Mouse (Mus musculus) cerebellum, postnatal 10 days (tissue): Measurements from ENCODE around the gene Zranb3.
"Not testable (repeated sequence)": the region's sequence is repeated elsewhere in the genome, so short reads cannot be mapped to it uniquely, and the experiment has no call there.

Source experiments
- DNase-seq, 2 experiments: peaks; one replicate each; pipeline ENCODE4 v3.0.0; 2021; ENCODE audit warnings: mixed read lengths in 2 of 2

Gene Zranb3

GRCm38 (mm10) chr1:128060655-128061344 lies 42.0 kb downstream of the Zranb3 start:
- peak in 1 of 2 experiments; percentile 6 for DNase-seq

GRCm38 (mm10) chr1:128058625-128059024 lies 44.2 kb downstream of the Zranb3 start:
- DNase-seq = no peak

GRCm38 (mm10) chr1:128057269-128057668 lies 45.6 kb downstream of the Zranb3 start:
- DNase-seq = no peak

- no peak for DNase-seq
Observed at GRCm38 (mm10) chr1:128046920-128047319, 55.9 kb downstream of the Zranb3 start.

- DNase-seq = no peak
Observed at GRCm38 (mm10) chr1:128046455-128046854, 56.4 kb downstream of the Zranb3 start.

- no peak for DNase-seq
Observed at GRCm38 (mm10) chr1:128044181-128044580, 58.7 kb downstream of the Zranb3 start.

- no peak for DNase-seq
Observed at GRCm38 (mm10) chr1:128036296-128036695, 66.6 kb downstream of the Zranb3 start.

- DNase-seq = peak in 1 of 2 experiments; percentile 3
Observed at GRCm38 (mm10) chr1:128032123-128032522, 70.7 kb downstream of the Zranb3 start.

GRCm38 (mm10) chr1:128031524-128031923 lies 71.3 kb downstream of the Zranb3 start:
- DNase-seq = no peak

- no peak for DNase-seq
Observed at GRCm38 (mm10) chr1:128024363-128025114, 78.3 kb downstream of the Zranb3 start.

- no peak for DNase-seq
Observed at GRCm38 (mm10) chr1:128020001-128020770, 82.7 kb downstream of the Zranb3 start.

GRCm38 (mm10) chr1:128016035-128016492 lies 86.8 kb downstream of the Zranb3 start:
- no peak for DNase-seq

GRCm38 (mm10) chr1:128013698-128014386 lies 89.0 kb downstream of the Zranb3 start:
- DNase-seq = no peak

- no peak for DNase-seq
Observed at GRCm38 (mm10) chr1:128009751-128010150, 93.1 kb downstream of the Zranb3 start.

- DNase-seq = not testable (repeated sequence)
Observed at GRCm38 (mm10) chr1:128006042-128006600, 96.7 kb downstream of the Zranb3 start.

GRCm38 (mm10) chr1:128004371-128004720 lies 98.5 kb downstream of the Zranb3 start:
- no peak for DNase-seq

GRCm38 (mm10) chr1:128003712-128004370 lies 99.0 kb downstream of the Zranb3 start:
- DNase-seq = no peak

- no peak for DNase-seq
Observed at GRCm38 (mm10) chr1:128002159-128002558, 100.7 kb downstream of the Zranb3 start.

- not testable (repeated sequence) for DNase-seq
Observed at GRCm38 (mm10) chr1:128000931-128001330, 101.9 kb downstream of the Zranb3 start.

- no peak for DNase-seq
Observed at GRCm38 (mm10) chr1:127993892-127994291, 109.0 kb downstream of the Zranb3 start.

GRCm38 (mm10) chr1:127989876-127990731 lies 112.7 kb downstream of the Zranb3 start:
- DNase-seq = peak; percentile 88 to 89
